Mouse (Mus musculus): ENCODE data around the gene Stag3. TPM values are rescaled to one million over a fixed set of nuclear protein-coding genes. Genes with fewer than 3 reads are reported as not detected.

Stag3 gene
- polyA plus RNA-seq (2017; shearing (Covaris generic)), result 1 to 10 TPM in 1 of 2 experiments, under 1 TPM in 1; 0.96 to 1.7 TPM

DNA sequence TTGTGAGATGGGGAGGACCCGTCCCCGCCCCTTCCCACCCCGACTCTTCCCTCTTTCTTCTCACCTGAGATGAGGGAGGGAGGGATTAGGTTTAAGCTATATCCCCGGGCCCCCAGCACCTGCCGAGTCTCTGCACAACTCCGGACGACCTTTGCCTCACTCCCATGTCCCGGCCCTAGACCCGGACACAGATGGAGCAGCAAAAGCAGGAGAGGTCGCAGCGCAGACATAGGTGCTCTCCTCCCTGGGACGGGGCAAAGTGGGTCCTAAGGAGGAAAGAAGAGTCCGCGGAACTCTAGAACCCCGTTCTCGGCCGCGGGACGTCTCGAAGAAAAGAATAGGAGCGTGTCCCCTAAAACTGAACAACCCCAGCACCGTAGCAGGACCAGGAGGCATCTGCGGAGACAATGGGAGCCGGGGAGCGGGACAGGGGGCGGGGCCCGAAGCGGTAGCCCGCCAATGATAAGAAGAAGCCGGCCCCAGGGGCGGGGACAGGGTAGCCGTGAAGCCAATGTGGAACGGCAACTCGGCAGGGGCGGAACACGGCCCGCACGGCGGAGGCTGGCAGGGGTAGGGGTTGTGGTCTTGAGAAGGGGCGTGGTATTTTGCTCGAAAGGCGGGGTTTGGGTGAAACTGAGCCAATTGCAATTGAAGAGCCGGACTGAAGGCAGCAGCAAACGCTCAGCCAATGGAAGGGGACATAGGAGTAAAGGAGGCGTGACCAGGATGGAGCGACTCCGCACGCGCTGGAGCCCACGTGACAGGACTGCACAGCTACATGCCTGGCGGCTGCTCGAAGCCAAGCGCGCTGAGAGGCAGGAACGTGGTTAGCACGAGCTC is at the start of gene Stag3, which contains the start of the genes Gm43720 and Gpc2:
Stag3 (plus strand) TSS at position 656 of the 840 bp plus-strand sequence.
Gm43720 (minus strand) TSS at position 374 of the 840 bp plus-strand sequence.
Gpc2 (minus strand) TSS at position 421 of the 840 bp plus-strand sequence.

DNA sequence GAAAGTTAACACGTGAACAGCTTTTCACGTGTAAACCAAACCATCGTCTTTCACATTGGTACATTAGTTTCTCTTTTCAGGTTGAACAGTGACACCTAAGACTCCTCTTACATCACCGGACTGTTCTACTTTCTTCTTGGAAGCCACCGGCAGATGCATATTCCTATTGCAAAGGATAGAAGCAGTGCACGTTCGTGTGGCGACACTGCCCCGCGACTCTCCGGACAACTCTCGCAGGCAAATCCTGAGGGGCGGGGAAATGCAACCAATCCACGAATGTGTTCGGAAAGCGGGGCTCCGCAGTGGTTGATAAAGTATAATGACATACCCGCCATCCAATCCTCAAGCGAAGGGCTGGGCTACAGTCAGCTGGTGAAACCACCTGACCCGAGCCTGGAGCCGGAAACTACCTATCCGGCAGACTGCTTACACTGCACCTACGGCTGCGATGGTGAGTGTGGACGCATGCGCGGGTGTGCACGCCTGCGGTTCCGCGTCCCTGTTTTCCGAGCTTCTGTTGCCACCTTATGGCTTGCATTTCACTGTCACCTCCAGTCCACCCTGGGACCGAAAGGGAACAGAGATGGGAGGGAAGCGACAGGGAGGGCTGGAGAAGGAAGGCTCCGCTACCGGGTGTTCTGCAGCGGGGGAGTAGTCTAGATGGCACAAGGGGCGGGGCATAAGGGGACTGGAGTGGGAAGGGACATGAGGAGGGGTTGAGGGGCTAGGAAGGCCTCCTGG is 24.5 kb upstream of the Stag3 start, which contains the start of gene Lamtor4:
Lamtor4 (plus strand) TSS at position 130 of the 741 bp plus-strand sequence.

DNA sequence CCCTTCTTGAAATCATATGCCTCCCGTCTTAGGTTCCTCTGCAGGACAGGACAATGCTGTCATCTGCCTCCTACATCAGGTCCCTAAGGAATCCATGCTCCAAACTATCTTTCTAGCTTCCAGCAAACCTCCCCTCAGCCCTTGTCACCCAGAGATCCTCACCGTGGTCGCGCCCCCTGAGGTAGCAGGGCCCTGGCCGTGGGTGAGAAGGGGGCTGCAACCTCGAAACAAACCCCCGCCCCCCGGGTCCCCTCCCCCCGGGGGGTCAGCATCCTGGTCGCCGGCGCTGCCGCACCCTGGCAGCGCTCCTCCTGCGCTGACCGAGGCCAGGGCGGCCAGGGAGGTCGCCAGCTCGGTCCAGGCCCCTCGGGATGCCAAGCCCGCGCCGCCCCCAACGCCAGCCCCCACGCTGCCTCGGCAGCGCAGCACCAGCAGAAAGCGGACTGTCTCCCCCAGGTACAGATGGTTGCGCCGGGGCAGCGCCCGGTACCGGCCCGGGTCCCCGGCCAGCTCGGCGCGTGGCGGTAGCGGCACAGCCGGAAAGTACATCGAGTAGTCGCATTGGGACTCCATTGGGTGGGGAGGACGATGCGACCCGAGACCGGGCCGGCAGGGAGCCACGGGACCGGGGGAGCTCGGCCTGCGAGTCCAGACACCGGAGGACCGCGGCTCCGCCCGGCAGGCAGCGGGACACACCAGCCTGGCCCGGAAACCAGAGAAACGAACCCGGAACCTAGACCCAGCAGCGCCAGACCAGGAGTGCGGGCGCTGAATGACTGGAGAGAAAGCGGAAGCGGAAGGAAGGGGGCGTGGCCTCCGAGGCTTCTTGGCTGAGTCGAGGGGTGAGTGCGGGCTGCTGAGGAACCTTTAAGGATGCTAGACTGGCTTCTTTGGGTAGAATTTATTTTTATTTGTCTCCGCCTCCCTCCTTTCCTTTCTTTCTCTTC is 16.5 kb upstream of the Stag3 start, which contains the start of gene BC037034:
BC037034 (minus strand) TSS at position 774 of the 947 bp plus-strand sequence.

DNA sequence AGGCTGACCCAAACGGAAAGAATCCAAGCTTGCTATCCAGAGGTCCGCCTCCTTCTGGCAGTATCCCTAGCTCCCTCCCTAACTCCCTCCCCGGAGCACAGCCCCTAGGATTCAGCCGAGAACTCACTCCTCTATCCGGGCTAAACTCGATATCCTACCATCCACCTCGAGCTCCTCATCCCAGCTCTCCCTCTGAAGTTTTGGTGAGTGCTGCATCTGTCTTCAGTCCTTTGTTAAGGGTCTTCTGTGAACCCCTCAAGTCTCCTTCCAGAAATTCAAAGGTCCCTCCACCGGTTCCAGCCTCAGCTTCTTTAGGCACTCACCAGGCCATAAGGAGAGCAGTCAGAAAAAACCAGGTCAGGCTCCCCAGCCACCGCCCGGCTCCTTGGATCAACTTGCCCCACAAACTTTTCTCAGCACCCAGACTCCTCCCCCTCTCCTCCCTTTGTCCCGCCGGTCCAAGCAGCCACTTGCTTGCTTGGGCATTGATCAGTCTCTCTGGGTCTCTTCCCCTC is 7.6 kb upstream of the Stag3 start, which contains the start of gene Gal3st4:
Gal3st4 (minus strand) TSS at position 432 of the 515 bp plus-strand sequence.

DNA sequence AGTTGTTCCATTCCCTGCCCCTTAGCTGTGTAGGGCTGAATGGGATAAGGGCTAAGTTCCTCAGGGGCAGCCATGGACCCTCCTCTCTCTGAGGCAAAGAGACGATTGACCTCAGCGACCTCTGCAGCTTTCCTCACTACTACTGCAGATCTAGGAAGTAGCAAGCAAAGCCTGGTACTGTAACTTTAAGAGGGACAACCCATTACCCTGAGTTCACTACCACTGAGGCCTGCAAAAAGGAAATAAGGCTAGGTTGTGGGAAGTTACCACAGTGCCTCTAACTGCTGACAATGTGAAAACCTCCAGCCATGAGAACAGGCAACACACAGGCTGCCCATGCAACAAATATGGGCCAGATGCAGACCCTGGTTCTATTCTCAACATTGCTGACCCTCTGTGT is 61.6 kb downstream of the Stag3 start, which contains the start of gene Pvrig:
Pvrig (plus strand) TSS at position 301 of the 400 bp plus-strand sequence.

Other genes with a start within 250 kb of the Stag3 start
- 1 to 10 TPM in 1 of 2 experiments, under 1 TPM in 1; 0.35 to 2.9 TPM for gene Smok3c, start 227.0 kb upstream of the Stag3 start, polyA plus RNA-seq (2017; shearing (Covaris generic))
- gene Zkscan1, start 195.2 kb upstream of the Stag3 start, polyA plus RNA-seq (2017; shearing (Covaris generic)), result 10 to 100 TPM; 11.9 to 14.3 TPM
- 10 to 100 TPM; 23.1 to 27.3 TPM for gene Zscan21, start 163.3 kb upstream of the Stag3 start, polyA plus RNA-seq (2017; shearing (Covaris generic))
- 10 to 100 TPM; 21.3 to 26.4 TPM for gene Zfp113, start 124.5 kb upstream of the Stag3 start, polyA plus RNA-seq (2017; shearing (Covaris generic))
- gene Cops6, start 119.2 kb upstream of the Stag3 start, polyA plus RNA-seq (2017; shearing (Covaris generic)), result 100 to 1,000 TPM; 183 to 192 TPM
- 1 to 10 TPM; 8.1 to 8.7 TPM for gene Ap4m1, start 108.2 kb upstream of the Stag3 start, polyA plus RNA-seq (2017; shearing (Covaris generic))
- 10 to 100 TPM; 57.4 to 74.1 TPM for gene Mcm7, start 107.8 kb upstream of the Stag3 start, polyA plus RNA-seq (2017; shearing (Covaris generic))
- gene Taf6, start 92.8 kb upstream of the Stag3 start, polyA plus RNA-seq (2017; shearing (Covaris generic)), result 10 to 100 TPM; 44.9 to 56.9 TPM
- gene Cnpy4, start 92.8 kb upstream of the Stag3 start, polyA plus RNA-seq (2017; shearing (Covaris generic)), result 10 to 100 TPM; 17.3 to 20.4 TPM
- under 1 TPM; 0.93 to 0.99 TPM for gene Mblac1, start 85.9 kb upstream of the Stag3 start, polyA plus RNA-seq (2017; shearing (Covaris generic))
- gene Nxpe5, start 54.3 kb upstream of the Stag3 start, polyA plus RNA-seq (2017; shearing (Covaris generic)), result 1 to 10 TPM in 1 of 2 experiments, under 1 TPM in 1; 0.49 to 1.4 TPM
- gene Lamtor4, start 24.8 kb upstream of the Stag3 start, polyA plus RNA-seq (2017; shearing (Covaris generic)), result 100 to 1,000 TPM in 1 of 2 experiments, 10 to 100 TPM in 1; 61.4 to 105 TPM
- 10 to 100 TPM; 35.3 to 42.7 TPM for gene BC037034, start 16.2 kb upstream of the Stag3 start, polyA plus RNA-seq (2017; shearing (Covaris generic))
- 1 to 10 TPM; 1.1 to 1.6 TPM for gene Gal3st4, start 7.4 kb upstream of the Stag3 start, polyA plus RNA-seq (2017; shearing (Covaris generic))
- gene Gm43720, start 282 bp upstream of the Stag3 start, polyA plus RNA-seq (2017; shearing (Covaris generic)), result under 1 TPM in 1 of 2 experiments, not detected in 1; 0.02 TPM
- 1 to 10 TPM in 1 of 2 experiments, under 1 TPM in 1; 0.86 to 2.2 TPM for gene Gpc2, start 235 bp upstream of the Stag3 start, polyA plus RNA-seq (2017; shearing (Covaris generic))
- 10 to 100 TPM in 1 of 2 experiments, 1 to 10 TPM in 1; 6.0 to 20.3 TPM for gene Pvrig, start 61.7 kb downstream of the Stag3 start, polyA plus RNA-seq (2017; shearing (Covaris generic))
- 10 to 100 TPM; 21.6 to 29.5 TPM for gene Zfp157, start 161.2 kb downstream of the Stag3 start, polyA plus RNA-seq (2017; shearing (Covaris generic))

Data from inflammation-experienced regulatory T-cells (primary cell).